Mouse (Mus musculus): ENCODE data around the gene Otop2.

The Otop2 gene

GRCm38 (mm10) chr11:115306863-115307262 lies at the start of gene Otop2:
TSS of gene Otop2 (plus strand) at chr11:115307163.
- no peak for DNase-seq (ENCODE audit: low spot score)

- DNase-seq (ENCODE audit: low spot score), result no peak
These were observed 49.0 kb upstream of the Otop2 start for GRCm38 (mm10) chr11:115257775-115258510.

GRCm38 (mm10) chr11:115259134-115259533 lies 47.8 kb upstream of the Otop2 start:
- no peak for DNase-seq (ENCODE audit: low spot score)

GRCm38 (mm10) chr11:115262954-115263353 lies 44.0 kb upstream of the Otop2 start:
- DNase-seq (ENCODE audit: low spot score), result no peak

GRCm38 (mm10) chr11:115264136-115264861 lies 42.7 kb upstream of the Otop2 start:
- no peak for DNase-seq (ENCODE audit: low spot score)

- no peak for DNase-seq (ENCODE audit: low spot score)
These were observed 41.9 kb upstream of the Otop2 start for GRCm38 (mm10) chr11:115264862-115265668.

GRCm38 (mm10) chr11:115265771-115266399 lies 41.1 kb upstream of the Otop2 start:
- DNase-seq (ENCODE audit: low spot score), result no peak

GRCm38 (mm10) chr11:115266400-115266778 lies 40.6 kb upstream of the Otop2 start:
- DNase-seq (ENCODE audit: low spot score), result no peak

- no peak for DNase-seq (ENCODE audit: low spot score)
These were observed 39.7 kb upstream of the Otop2 start, which contains the start of gene Grin2c for GRCm38 (mm10) chr11:115267061-115267883. TSS of gene Grin2c (minus strand) at chr11:115267243.

GRCm38 (mm10) chr11:115267958-115268357 lies 39.0 kb upstream of the Otop2 start:
- DNase-seq (ENCODE audit: low spot score), result no peak

- no peak for DNase-seq (ENCODE audit: low spot score)
These were observed 37.5 kb upstream of the Otop2 start for GRCm38 (mm10) chr11:115269330-115270066.

GRCm38 (mm10) chr11:115270148-115270861 lies 36.7 kb upstream of the Otop2 start:
- peak; percentile 81 for DNase-seq (ENCODE audit: low spot score)

- no peak for DNase-seq (ENCODE audit: low spot score)
These were observed 35.9 kb upstream of the Otop2 start for GRCm38 (mm10) chr11:115271052-115271451.

- DNase-seq (ENCODE audit: low spot score), result no peak
These were observed 35.5 kb upstream of the Otop2 start for GRCm38 (mm10) chr11:115271481-115271880.

- DNase-seq (ENCODE audit: low spot score), result no peak
These were observed 34.0 kb upstream of the Otop2 start for GRCm38 (mm10) chr11:115272894-115273498.

GRCm38 (mm10) chr11:115273735-115274134 lies 33.2 kb upstream of the Otop2 start:
- DNase-seq (ENCODE audit: low spot score), result no peak

GRCm38 (mm10) chr11:115274178-115274577 lies 32.8 kb upstream of the Otop2 start:
- no peak for DNase-seq (ENCODE audit: low spot score)

- no peak for DNase-seq (ENCODE audit: low spot score)
These were observed 32.2 kb upstream of the Otop2 start for GRCm38 (mm10) chr11:115274771-115275170.

- no peak for DNase-seq (ENCODE audit: low spot score)
These were observed 31.5 kb upstream of the Otop2 start for GRCm38 (mm10) chr11:115275509-115275908.

Data from ovary, postnatal 14 days (tissue).